Mouse (Mus musculus) fibroblast of lung, adult 2 months (primary cell): Measurements from ENCODE around the gene Ciita.

Experiments used
- DNase-seq: peaks from one replicate; pipeline ENCODE4 v3.0.0-alpha.2; 2011; ENCODE audit warnings: low read depth

The Ciita gene

GRCm38 (mm10) chr16:10553858-10554257 lies 74.0 kb downstream of the Ciita start:
- no peak for DNase-seq

GRCm38 (mm10) chr16:10559991-10560390 lies 80.1 kb downstream of the Ciita start:
- DNase-seq: no peak

- peak; percentile 68 for DNase-seq
These were observed 85.5 kb downstream of the Ciita start for GRCm38 (mm10) chr16:10565278-10565885.

- no peak for DNase-seq
These were observed 87.3 kb downstream of the Ciita start for GRCm38 (mm10) chr16:10567153-10567552.

- peak; percentile 60 for DNase-seq
These were observed 90.0 kb downstream of the Ciita start for GRCm38 (mm10) chr16:10569809-10570395.

GRCm38 (mm10) chr16:10570708-10571107 lies 90.8 kb downstream of the Ciita start:
- no peak for DNase-seq

GRCm38 (mm10) chr16:10571820-10572219 lies 92.0 kb downstream of the Ciita start:
- DNase-seq: no peak

- DNase-seq: peak; percentile 86
These were observed 95.1 kb downstream of the Ciita start for GRCm38 (mm10) chr16:10574936-10575335.

GRCm38 (mm10) chr16:10575915-10576314 lies 96.1 kb downstream of the Ciita start:
- DNase-seq: peak; percentile 89

- DNase-seq: no peak
These were observed 97.7 kb downstream of the Ciita start for GRCm38 (mm10) chr16:10577548-10577947.
